Mouse (Mus musculus) bone marrow macrophage, adult 2 months (primary cell): ENCODE measurements around the gene Plaa.

Experiments used
- CTCF ChIP-seq: IDR thresholded peaks from 2 replicates; pipeline ENCODE4 v1.5.1; 2012; ENCODE audit warnings: low read depth, mild to moderate bottlenecking, low read length, moderate library complexity
- POLR2A ChIP-seq: IDR thresholded peaks from 2 replicates; pipeline ENCODE4 v1.6.1; 2012; ENCODE audit warnings: mild to moderate bottlenecking, low read depth, low read length, borderline replicate concordance

DNA sequence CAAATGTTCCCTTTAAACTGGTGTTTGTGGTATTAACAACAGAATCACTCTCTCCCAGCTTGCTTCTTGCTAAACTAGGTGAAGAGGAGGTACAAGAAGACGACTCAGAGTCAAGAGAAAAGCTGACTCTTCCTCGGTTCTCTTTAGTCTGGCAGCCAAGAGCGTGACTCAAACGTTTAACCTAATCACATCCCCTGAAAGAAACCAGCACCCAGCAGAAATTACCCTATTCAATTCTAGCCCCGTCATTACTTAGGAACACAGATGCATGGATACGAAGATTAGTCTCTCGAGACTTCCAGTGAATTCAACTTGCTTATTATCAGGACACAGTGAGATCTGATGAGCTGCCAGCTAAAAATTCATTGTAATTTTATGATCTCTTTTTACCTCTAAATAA lies 58.7 kb downstream of the Plaa start:
- TF ChIP-seq CTCF (no peak), POLR2A (no peak)
